ENCODE assay signal across 17 mouse cellular contexts in the genomic region with DNA sequence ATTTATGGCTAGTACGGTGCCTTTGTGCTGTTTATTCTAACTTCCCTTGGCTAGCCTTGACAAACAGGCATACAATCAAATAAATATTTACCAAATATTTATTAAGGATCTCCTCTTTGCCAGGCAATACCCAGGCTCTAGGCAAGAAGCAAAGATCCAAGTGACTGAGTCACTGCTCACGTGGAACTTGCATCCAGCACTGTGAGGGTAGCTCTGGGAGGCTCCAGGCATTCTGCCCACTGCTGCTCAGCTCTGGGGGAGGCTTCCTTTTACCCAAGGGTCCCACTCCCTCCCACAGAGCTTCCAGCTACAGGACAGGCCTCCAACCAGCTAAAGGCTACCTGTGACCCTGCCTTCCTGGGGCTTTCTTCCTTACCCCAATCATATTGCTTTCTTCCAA.
"Had no signal": no experiment of that assay in that cellular context is flagged by ENCODE, and none has a peak within 500 bp of the region (broad histone marks: within the 10 kb centered on the region; RNA-seq: fewer than 3 reads in every experiment).

No protein-coding gene starts in this region.

- H3K9ac ChIP-seq: liver, postnatal 0 days; lung, embryonic 15.5 days; midbrain, embryonic 12.5 days; neural tube, embryonic 12.5 days; stomach, embryonic 15.5 days had no signal

- H3K4me1 ChIP-seq: lung, embryonic 15.5 days; neural tube, embryonic 12.5 days; stomach, embryonic 15.5 days had no signal

- DNase-seq: liver, postnatal 0 days; lung, adult 2 months; lung, postnatal 14 days; lung, postnatal 36 days; midbrain, embryonic 14.5 days; right cerebral cortex, postnatal 14 days; thymus, adult 2 months; thymus, postnatal 25 days; thymus, postnatal 4 days had no signal

- H3K4me3 ChIP-seq: lung, embryonic 15.5 days; midbrain, embryonic 10.5 days; midbrain, embryonic 12.5 days; neural tube, embryonic 12.5 days; stomach, embryonic 15.5 days had no signal

- H3K36me3 ChIP-seq: lung, embryonic 15.5 days; midbrain, embryonic 10.5 days; midbrain, embryonic 12.5 days; neural tube, embryonic 12.5 days; stomach, embryonic 15.5 days had no signal

- ATAC-seq: liver, postnatal 0 days; midbrain, embryonic 16.5 days had no signal

- H3K27ac ChIP-seq: lung, embryonic 15.5 days; macrophage; midbrain, embryonic 10.5 days; midbrain, embryonic 12.5 days; neural tube, embryonic 12.5 days; stomach, embryonic 15.5 days; stomach, postnatal 0 days had no signal
